Mouse (Mus musculus) ES-Bruce4 (cell line): ENCODE measurements around the gene Slit1.

Experiments used
- CTCF ChIP-seq: IDR thresholded peaks from one replicate; pipeline ENCODE4 v1.8.1; 2011; ENCODE audit warnings: low read depth, low read length
- EP300 ChIP-seq: IDR thresholded peaks from 2 replicates; pipeline ENCODE4 v1.6.1; 2011; ENCODE audit warnings: low read depth, low read length; ENCODE audit not compliant: insufficient read depth
- POLR2A ChIP-seq: IDR thresholded peaks from one replicate; pipeline ENCODE4 v1.8.1; 2011; ENCODE audit warnings: low read length; ENCODE audit not compliant: insufficient read depth

- TF ChIP-seq CTCF = no peak
- no peak for TF ChIP-seq POLR2A
- no peak for TF ChIP-seq EP300
These were observed 18.5 kb downstream of the Slit1 start for GRCm38 (mm10) chr19:41724831-41725470.
